Mouse (Mus musculus): ENCODE results near the gene Alkbh3.

DNA sequence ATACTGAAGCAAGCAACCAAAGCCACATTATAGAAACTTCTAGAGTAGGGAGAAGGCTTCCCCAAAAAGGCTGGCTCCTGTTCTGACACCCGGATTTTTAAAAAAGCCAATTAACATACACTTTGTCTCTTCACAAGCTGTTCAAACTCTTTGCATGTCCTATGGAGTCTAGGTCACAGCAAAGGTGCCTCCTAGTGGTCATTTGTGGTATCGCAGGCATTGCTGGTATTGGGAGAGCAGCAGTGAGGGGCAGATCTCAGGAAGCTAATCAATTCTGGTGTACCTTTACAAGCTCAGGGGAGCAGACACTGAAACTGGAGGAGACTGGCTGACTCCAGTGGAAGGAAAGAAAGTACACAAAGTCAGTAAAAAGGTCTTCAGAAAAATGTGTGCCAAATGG, 8.3 kb downstream of the Alkbh3 start:
- TF ChIP-seq CTCF (IDR thresholded peaks at IDR 0.05; ENCODE audit: low read depth, low read length) (peak; percentile 97), GATA1 (IDR thresholded peaks at IDR 0.05; ENCODE audit: borderline replicate concordance, low read length) (no peak)

All from G1E (cell line).